Mouse (Mus musculus): ENCODE measurements at regions not wholly inside any gene's neighbourhood (a gene's known extent, or its start where the extent isn't known, plus 50 kb on each side); places are given as distances from the start of the nearest gene placed in this dataset.

DNA sequence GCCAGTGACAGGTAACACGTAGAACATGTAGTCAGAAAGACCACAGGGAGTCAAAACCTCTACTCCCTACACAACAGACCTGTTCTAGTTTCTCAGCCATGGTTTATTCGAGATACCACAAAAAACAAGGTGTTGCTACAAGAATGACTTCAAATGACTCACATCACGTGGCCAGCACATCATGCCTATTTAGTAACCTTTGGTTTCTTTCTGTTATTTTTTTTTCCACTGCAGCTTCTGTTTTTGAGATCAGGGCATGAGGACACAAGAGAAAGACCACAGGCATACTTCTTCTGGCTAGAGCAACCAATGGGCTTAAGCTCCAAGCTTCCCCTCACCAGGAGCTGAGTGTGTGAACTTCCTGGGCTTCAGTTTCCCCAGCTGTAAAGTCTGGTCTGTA, 630.7 kb downstream of the Rnf144a start:
- TF ChIP-seq CTCF (IDR thresholded peaks at IDR 0.05; ENCODE audit: low read depth, low read length) (no peak), POLR2A (IDR thresholded peaks at IDR 0.05; ENCODE audit: borderline replicate concordance, low read depth, low read length) (no peak)
- Histone ChIP-seq H3K4me1 (ENCODE audit: control insufficient read depth, insufficient read depth, low read length) (no peaks in the 10 kb centered on the region), H3K27ac (ENCODE audit: insufficient read depth, low read depth, low read length) (no peak overlapping the region), H3K4me3 (ENCODE audit: insufficient read depth, low read length) (no peak overlapping the region)

GRCm38 (mm10) chr12:25782972-25783717, 631.9 kb downstream of the Rnf144a start:
- no peak overlapping the region for H3K27ac ChIP-seq (ENCODE audit: insufficient read depth, low read depth, low read length)
- no peak overlapping the region for H3K4me3 ChIP-seq (ENCODE audit: insufficient read depth, low read length)
- TF ChIP-seq CTCF (IDR thresholded peaks at IDR 0.05; ENCODE audit: low read depth, low read length), result no peak
- no peak for TF ChIP-seq POLR2A (IDR thresholded peaks at IDR 0.05; ENCODE audit: borderline replicate concordance, low read depth, low read length)
- H3K4me1 ChIP-seq (ENCODE audit: control insufficient read depth, insufficient read depth, low read length), result no peaks in the 10 kb centered on the region

- TF ChIP-seq CTCF (IDR thresholded peaks at IDR 0.05; ENCODE audit: low read depth, low read length), result no peak
- TF ChIP-seq POLR2A (IDR thresholded peaks at IDR 0.05; ENCODE audit: borderline replicate concordance, low read depth, low read length), result no peak
- Histone ChIP-seq H3K4me1 (ENCODE audit: control insufficient read depth, insufficient read depth, low read length) (no peaks in the 10 kb centered on the region), H3K4me3 (ENCODE audit: insufficient read depth, low read length) (no peak overlapping the region)
Observed at GRCm38 (mm10) chr12:25771856-25772255, 643.2 kb downstream of the Rnf144a start.

DNA sequence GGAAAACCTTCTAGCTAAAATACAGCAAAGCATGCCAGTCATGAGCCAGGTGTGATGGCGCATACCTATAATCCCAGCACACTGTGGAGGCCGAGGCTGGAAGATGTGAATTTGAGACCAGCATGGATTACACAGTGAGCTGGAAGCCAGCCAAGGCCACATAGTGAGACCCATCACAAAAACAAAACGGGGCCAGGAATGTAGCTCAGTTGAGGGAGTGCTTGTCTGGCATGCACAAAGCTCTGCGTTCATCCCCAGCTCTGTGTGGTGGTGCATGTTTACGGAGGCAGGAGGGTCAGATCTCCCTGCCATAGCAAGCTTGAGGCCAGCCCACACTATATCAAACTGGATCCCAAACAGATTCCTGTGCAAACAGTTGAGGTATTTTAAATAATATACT, 646.4 kb downstream of the Rnf144a start:
- no peak overlapping the region for H3K27ac ChIP-seq (ENCODE audit: insufficient read depth, low read depth, low read length)
- H3K4me3 ChIP-seq (ENCODE audit: insufficient read depth, low read length), result no peak overlapping the region
- no peak for TF ChIP-seq CTCF (IDR thresholded peaks at IDR 0.05; ENCODE audit: low read depth, low read length)
- TF ChIP-seq POLR2A (IDR thresholded peaks at IDR 0.05; ENCODE audit: borderline replicate concordance, low read depth, low read length), result no peak
- H3K4me1 ChIP-seq (ENCODE audit: control insufficient read depth, insufficient read depth, low read length), result no peaks in the 10 kb centered on the region

More at GRCm38 (mm10) chr12:25771856-25772255, 643.2 kb downstream of the Rnf144a start:
- no peak overlapping the region for H3K27ac ChIP-seq (ENCODE audit: insufficient read depth, low read depth, low read length)

- Histone ChIP-seq H3K4me3 (ENCODE audit: insufficient read depth, low read length) (no peak overlapping the region), H3K4me1 (ENCODE audit: control insufficient read depth, insufficient read depth, low read length) (no peaks in the 10 kb centered on the region), H3K27ac (ENCODE audit: insufficient read depth, low read depth, low read length) (no peak overlapping the region)
- no peak for TF ChIP-seq POLR2A (IDR thresholded peaks at IDR 0.05; ENCODE audit: borderline replicate concordance, low read depth, low read length)
- no peak for TF ChIP-seq CTCF (IDR thresholded peaks at IDR 0.05; ENCODE audit: low read depth, low read length)
Observed at GRCm38 (mm10) chr12:25763061-25763460, 652.0 kb downstream of the Rnf144a start.

DNA sequence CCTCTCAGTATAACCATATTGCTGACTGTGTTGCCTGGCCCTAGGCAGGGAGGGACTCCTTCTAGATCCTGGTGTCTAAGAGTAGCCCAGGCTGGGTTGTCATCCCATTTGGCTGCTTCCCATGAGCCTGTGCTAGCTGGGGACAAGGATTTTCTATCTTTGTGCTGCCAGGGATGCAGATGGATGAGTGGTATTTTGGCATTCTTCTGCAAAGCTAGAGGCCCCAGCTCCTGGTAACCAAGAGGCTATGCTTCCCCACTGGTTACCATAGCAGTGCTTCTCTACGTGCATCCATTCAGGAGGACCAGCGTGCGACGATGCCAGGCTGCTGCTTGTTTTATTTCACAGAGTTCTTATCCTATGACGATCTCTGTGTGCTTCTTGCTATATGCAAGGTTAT, 658.0 kb downstream of the Rnf144a start:
- TF ChIP-seq CTCF (IDR thresholded peaks at IDR 0.05; ENCODE audit: low read depth, low read length), result no peak
- TF ChIP-seq POLR2A (IDR thresholded peaks at IDR 0.05; ENCODE audit: borderline replicate concordance, low read depth, low read length), result no peak
- no peak overlapping the region for H3K4me3 ChIP-seq (ENCODE audit: insufficient read depth, low read length)
- H3K4me1 ChIP-seq (ENCODE audit: control insufficient read depth, insufficient read depth, low read length), result no peaks in the 10 kb centered on the region
- no peak overlapping the region for H3K27ac ChIP-seq (ENCODE audit: insufficient read depth, low read depth, low read length)

DNA sequence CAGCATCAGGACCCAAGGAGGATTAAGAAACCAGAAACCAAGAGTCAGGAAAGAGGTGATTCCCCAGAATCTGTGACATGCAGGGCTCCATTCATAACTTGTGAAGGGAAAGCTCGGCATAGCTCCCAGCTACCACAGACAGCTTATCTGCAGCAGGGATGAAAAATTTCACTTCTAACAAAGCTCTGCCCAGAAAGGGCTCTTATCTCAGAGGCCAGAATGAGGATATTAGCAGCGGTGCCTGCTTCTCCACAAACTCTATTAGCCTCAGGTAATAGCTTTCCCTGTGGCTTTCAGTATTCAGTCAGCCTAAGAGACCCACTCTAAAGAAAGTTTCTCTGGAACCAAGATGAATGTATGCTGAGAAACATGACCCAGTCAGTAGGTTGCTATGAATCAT, 636.9 kb upstream of the Id2 start:
- TF ChIP-seq CTCF (IDR thresholded peaks at IDR 0.05; ENCODE audit: low read depth, low read length), result no peak
- no peak for TF ChIP-seq POLR2A (IDR thresholded peaks at IDR 0.05; ENCODE audit: borderline replicate concordance, low read depth, low read length)
- H3K27ac ChIP-seq (ENCODE audit: insufficient read depth, low read depth, low read length), result no peak overlapping the region
- H3K4me3 ChIP-seq (ENCODE audit: insufficient read depth, low read length), result no peak overlapping the region
- no peaks in the 10 kb centered on the region for H3K4me1 ChIP-seq (ENCODE audit: control insufficient read depth, insufficient read depth, low read length)

GRCm38 (mm10) chr12:25725774-25726173, 628.8 kb upstream of the Id2 start:
- H3K4me3 ChIP-seq (ENCODE audit: insufficient read depth, low read length), result no peak overlapping the region
- TF ChIP-seq CTCF (IDR thresholded peaks at IDR 0.05; ENCODE audit: low read depth, low read length) (no peak), POLR2A (IDR thresholded peaks at IDR 0.05; ENCODE audit: borderline replicate concordance, low read depth, low read length) (no peak)
- no peaks in the 10 kb centered on the region for H3K4me1 ChIP-seq (ENCODE audit: control insufficient read depth, insufficient read depth, low read length)

GRCm38 (mm10) chr12:25711186-25711585, 614.2 kb upstream of the Id2 start:
- no peak overlapping the region for H3K27ac ChIP-seq (ENCODE audit: insufficient read depth, low read depth, low read length)
- TF ChIP-seq POLR2A (IDR thresholded peaks at IDR 0.05; ENCODE audit: borderline replicate concordance, low read depth, low read length), result no peak
- TF ChIP-seq CTCF (IDR thresholded peaks at IDR 0.05; ENCODE audit: low read depth, low read length), result no peak
- H3K4me1 ChIP-seq (ENCODE audit: control insufficient read depth, insufficient read depth, low read length), result no peaks in the 10 kb centered on the region
- H3K4me3 ChIP-seq (ENCODE audit: insufficient read depth, low read length), result no peak overlapping the region

More at GRCm38 (mm10) chr12:25725774-25726173, 628.8 kb upstream of the Id2 start:
- H3K27ac ChIP-seq (ENCODE audit: insufficient read depth, low read depth, low read length), result no peak overlapping the region

GRCm38 (mm10) chr12:25703023-25703400, 606.1 kb upstream of the Id2 start:
- Histone ChIP-seq H3K27ac (ENCODE audit: insufficient read depth, low read depth, low read length) (no peak overlapping the region), H3K4me3 (ENCODE audit: insufficient read depth, low read length) (no peak overlapping the region)
- no peak for TF ChIP-seq POLR2A (IDR thresholded peaks at IDR 0.05; ENCODE audit: borderline replicate concordance, low read depth, low read length)
- no peak for TF ChIP-seq CTCF (IDR thresholded peaks at IDR 0.05; ENCODE audit: low read depth, low read length)

More at GRCm38 (mm10) chr12:25703023-25703400, 606.1 kb upstream of the Id2 start:
- H3K4me1 ChIP-seq (ENCODE audit: control insufficient read depth, insufficient read depth, low read length), result no peaks in the 10 kb centered on the region

All from bone marrow macrophage, adult 2 months (primary cell).